Mouse (Mus musculus) olfactory bulb, adult 2 months (tissue): Measurements from ENCODE around the gene Elovl6.

Source experiments
- CTCF ChIP-seq: fragments of 200-500 bp; IDR thresholded peaks from 2 replicates; pipeline ENCODE4 v1.5.1; 2012; ENCODE audit warnings: low read depth, mild to moderate bottlenecking, low read length, moderate library complexity; ENCODE audit not compliant: insufficient read depth
- POLR2A ChIP-seq: fragments of 200-500 bp; IDR thresholded peaks from 2 replicates; pipeline ENCODE4 v1.6.1; 2012; ENCODE audit warnings: mild to moderate bottlenecking, low read depth, low read length, moderate library complexity; ENCODE audit not compliant: insufficient read depth

DNA sequence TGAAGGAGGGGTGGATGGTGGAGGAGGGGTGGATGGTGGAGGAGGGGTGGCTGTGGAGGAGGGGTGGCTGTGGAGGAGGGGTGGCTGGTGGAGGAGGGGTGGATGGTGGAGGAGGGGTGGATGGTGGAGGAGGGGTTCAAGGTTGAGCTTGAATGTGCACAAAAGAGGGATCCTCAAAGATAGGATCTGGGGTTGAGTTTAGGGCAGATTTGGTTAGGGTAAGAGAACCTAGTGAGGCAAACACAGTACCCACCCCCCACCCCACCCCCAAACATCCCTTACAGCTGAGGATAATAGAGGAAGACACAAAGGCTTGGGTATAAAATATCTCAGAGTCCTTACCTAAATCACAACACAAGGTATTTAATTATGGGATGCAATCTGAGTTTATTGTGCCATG, 23.6 kb upstream of the Elovl6 start:
- TF ChIP-seq POLR2A = no peak
- TF ChIP-seq CTCF = no peak
